ENCODE assay signal across 8 mouse cellular contexts in the genomic region with DNA sequence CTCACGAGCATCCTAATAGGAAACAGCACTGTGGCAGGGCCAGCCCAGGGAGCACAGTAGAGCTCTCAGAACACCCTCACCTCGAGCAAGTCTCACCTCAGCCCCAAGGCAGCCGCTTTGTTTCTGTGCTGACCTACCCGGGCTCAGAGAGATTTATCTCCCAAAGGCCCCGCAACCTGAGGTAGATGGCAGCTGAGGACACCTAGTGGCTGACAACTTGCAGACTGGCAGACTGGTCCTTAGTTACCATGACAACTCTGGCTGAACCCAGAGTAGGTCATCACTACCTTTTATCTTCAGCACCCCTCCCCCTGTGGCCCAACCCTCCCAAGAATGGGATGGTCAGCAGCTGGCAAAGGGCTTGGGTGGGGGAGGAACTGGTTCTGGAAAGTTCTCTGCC. TPM values are rescaled to one million over a fixed set of nuclear protein-coding genes. Genes with fewer than 3 reads are reported as not detected.
DNase-seq lines count a peak whose midpoint lies in the region; ATAC-seq and TF ChIP-seq lines count a peak whose summit lies in the region.

No protein-coding gene starts in this region.

- H3K4me1 ChIP-seq in midbrain, embryonic 10.5 days = peaks cover 19% of the 10 kb centered on the region; the same call in 1 of the 2 replicates
- H3K4me1 ChIP-seq in midbrain, embryonic 15.5 days = no peaks in the 10 kb centered on the region
- no peaks in the 10 kb centered on the region for H3K4me1 ChIP-seq in bone marrow, adult 2 months (ENCODE audit: control insufficient read depth, insufficient read depth, low read length)
- no peaks in the 10 kb centered on the region for H3K4me1 ChIP-seq in midbrain, postnatal 0 days (ENCODE audit: insufficient read depth, low read length)

- no peak overlapping the region for H3K4me2 ChIP-seq in midbrain, embryonic 15.5 days
- H3K4me2 ChIP-seq in midbrain, postnatal 0 days (ENCODE audit: low read depth, low read length, poor library complexity, severe bottlenecking) = no peak overlapping the region

- peak; percentile 55 for TF ChIP-seq CTCF in gastrocnemius, adult 2 months (IDR thresholded peaks at IDR 0.05)
- TF ChIP-seq CTCF in bone marrow, adult 2 months (IDR thresholded peaks at IDR 0.05; ENCODE audit: control insufficient read depth, insufficient read depth, low read length) = peak; percentile 17; the same call in 1 of the 2 replicates
- TF ChIP-seq CTCF in midbrain, postnatal 0 days (IDR thresholded peaks at IDR 0.05) = peak; percentile 68

- TF ChIP-seq POLR2A in bone marrow, adult 2 months (IDR thresholded peaks at IDR 0.05; ENCODE audit: borderline replicate concordance, control insufficient read depth, low read depth, low read length) = no peak

- no peaks in the 10 kb centered on the region for H3K27me3 ChIP-seq in midbrain, embryonic 10.5 days (ENCODE audit: low read depth, poor library complexity, severe bottlenecking)
- H3K27me3 ChIP-seq in midbrain, embryonic 15.5 days (replicated peaks) = no peaks in the 10 kb centered on the region
- no peaks in the 10 kb centered on the region for H3K27me3 ChIP-seq in midbrain, postnatal 0 days (ENCODE audit: insufficient read depth, low read length)

- H3K9ac ChIP-seq in midbrain, embryonic 15.5 days = no peak overlapping the region
- no peak overlapping the region for H3K9ac ChIP-seq in midbrain, postnatal 0 days (replicated peaks; ENCODE audit: low read length, poor library complexity, severe bottlenecking)

- H3K9me3 ChIP-seq in midbrain, embryonic 10.5 days (replicated peaks) = no peaks in the 10 kb centered on the region
- H3K9me3 ChIP-seq in midbrain, embryonic 15.5 days = no peaks in the 10 kb centered on the region
- no peaks in the 10 kb centered on the region for H3K9me3 ChIP-seq in midbrain, postnatal 0 days (ENCODE audit: low read length)

- H3K4me3 ChIP-seq in gastrocnemius, adult 2 months = no peak overlapping the region
- no peak overlapping the region for H3K4me3 ChIP-seq in midbrain, embryonic 10.5 days
- H3K4me3 ChIP-seq in midbrain, embryonic 15.5 days = no peak overlapping the region
- H3K4me3 ChIP-seq in bone marrow, adult 2 months (replicated peaks; ENCODE audit: control insufficient read depth, low read depth, low read length) = no peak overlapping the region
- H3K4me3 ChIP-seq in midbrain, postnatal 0 days (ENCODE audit: low read depth, low read length) = no peak overlapping the region

- 31% methylated on average over 5 of the region's 5 CpGs for WGBS in midbrain, embryonic 10.5 days
- WGBS in midbrain, embryonic 15.5 days = 27% methylated on average over 5 of the region's 5 CpGs
- 49% methylated on average over 5 of the region's 5 CpGs for WGBS in bone marrow, adult 2 months
- WGBS in midbrain, postnatal 0 days = 33% methylated on average over 5 of the region's 5 CpGs

- H3K36me3 ChIP-seq in midbrain, embryonic 10.5 days = no peaks in the 10 kb centered on the region
- H3K36me3 ChIP-seq in midbrain, embryonic 15.5 days (replicated peaks) = no peaks in the 10 kb centered on the region
- no peaks in the 10 kb centered on the region for H3K36me3 ChIP-seq in midbrain, postnatal 0 days (ENCODE audit: insufficient read depth, low read length)

- intact Hi-C loops in gastrocnemius, adult 2 months (cut with DNase I) = no loop called here

- ATAC-seq in midbrain, embryonic 15.5 days (replicated peaks) = no peak; the same call in 1 of the 2 replicates
- ATAC-seq in midbrain, postnatal 0 days (ENCODE audit: low FRiP score) = peak; percentile 35; the same call in 1 of the 2 replicates
- ATAC-seq in monocyte, adult 5-6 weeks (replicated peaks; ENCODE audit: insufficient number of reproducible peaks, low FRiP score, low TSS enrichment, poor library complexity, severe bottlenecking) = no peak

- DNase-seq in gastrocnemius, adult 2 months = no peak
- no peak for DNase-seq in gastrocnemius, postnatal 10 days
- DNase-seq in midbrain, embryonic 10.5 days (ENCODE audit: low spot score) = peak; percentile 36
- DNase-seq in midbrain, postnatal 0 days (ENCODE audit: low spot score) = peak; percentile 48
- no peak for DNase-seq in natural killer cell, adult 2 months (ENCODE audit: low spot score in 2 of 2)

- H3K27ac ChIP-seq in gastrocnemius, adult 2 months = no peak overlapping the region
- H3K27ac ChIP-seq in midbrain, embryonic 10.5 days (replicated peaks) = no peak overlapping the region
- H3K27ac ChIP-seq in midbrain, embryonic 15.5 days = no peak overlapping the region
- no peak overlapping the region for H3K27ac ChIP-seq in bone marrow, adult 2 months (ENCODE audit: control insufficient read depth, insufficient read depth, low read depth, low read length, poor library complexity)
- H3K27ac ChIP-seq in midbrain, postnatal 0 days (ENCODE audit: low read depth, low read length) = no peak overlapping the region

RNA-seq across cellular contexts. Expression of gene Htra3, which starts 16.2 kb away (rescaled TPM):
- total RNA-seq in gastrocnemius, adult 2 months (2021) = 10 to 100 TPM; 40.1 to 52.2 TPM
- total RNA-seq in gastrocnemius, postnatal 10 days (2021) = 10 to 100 TPM; 48.0 to 61.7 TPM
- 5.2 and 7.6 TPM in 2 replicates for polyA plus RNA-seq in midbrain, embryonic 10.5 days (2016; fragmentation: Nextera tagmentation; extraction: Ambion mirVana)
- 14.9 and 15.2 TPM in 2 replicates for polyA plus RNA-seq in midbrain, embryonic 15.5 days (2015; fragmentation: Nextera tagmentation; extraction: Ambion mirVana)
- 1.8 TPM in 1 of 2 replicates, not detected in the other for polyA plus RNA-seq in bone marrow, adult 2 months (2011; ENCODE audit: insufficient read depth, insufficient read length, low replicate concordance, missing spikeins)
- total RNA-seq in midbrain, postnatal 0 days (2014; rRNA removed) = 19.9 and 26.3 TPM in 2 replicates
- polyA plus RNA-seq in midbrain, postnatal 0 days (2015; fragmentation: Nextera tagmentation; extraction: Ambion mirVana) = 20.9 and 22.0 TPM in 2 replicates
- not detected in 3 replicates for total RNA-seq in monocyte, adult 5-6 weeks (2017)

RNA-seq across cellular contexts. Expression of gene Sh3tc1, which starts 44.0 kb away (rescaled TPM):
- 1 to 10 TPM; 2.2 to 2.4 TPM for total RNA-seq in gastrocnemius, adult 2 months (2021)
- 1 to 10 TPM; 3.7 to 5.2 TPM for total RNA-seq in gastrocnemius, postnatal 10 days (2021)
- 3.6 and 3.8 TPM in 2 replicates for polyA plus RNA-seq in midbrain, embryonic 10.5 days (2016; fragmentation: Nextera tagmentation; extraction: Ambion mirVana)
- polyA plus RNA-seq in midbrain, embryonic 15.5 days (2015; fragmentation: Nextera tagmentation; extraction: Ambion mirVana) = 2.5 and 3.5 TPM in 2 replicates
- polyA plus RNA-seq in bone marrow, adult 2 months (2011; ENCODE audit: insufficient read depth, insufficient read length, low replicate concordance, missing spikeins) = 7.9 and 18.9 TPM in 2 replicates
- total RNA-seq in midbrain, postnatal 0 days (2014; rRNA removed) = 1.9 and 3.6 TPM in 2 replicates
- 1.8 TPM in 2 replicates for polyA plus RNA-seq in midbrain, postnatal 0 days (2015; fragmentation: Nextera tagmentation; extraction: Ambion mirVana)
- total RNA-seq in monocyte, adult 5-6 weeks (2017) = 8.3 to 17.8 TPM (median 12.1 TPM) in 3 replicates

Comparison
In these comparisons a context has a peak if more than half of its experiments do, and no peak if none do; other contexts are left out.
1. DNase-seq: peak in midbrain, embryonic 10.5 days (single experiment) and midbrain, postnatal 0 days (single experiment); none in gastrocnemius, adult 2 months (single experiment), gastrocnemius, postnatal 10 days (single experiment) and natural killer cell, adult 2 months (0 of 2).
2. CTCF ChIP-seq: peak in every context shown above with its lines; median percentile 68 in midbrain, postnatal 0 days; 55 in gastrocnemius, adult 2 months; 17 in bone marrow, adult 2 months.
3. RNA of gene Htra3, which starts 16.2 kb away (total RNA-seq): 48.0 to 61.7 TPM in gastrocnemius, postnatal 10 days, 40.1 to 52.2 TPM in gastrocnemius, adult 2 months and 19.9 to 26.3 TPM in midbrain, postnatal 0 days; not detected in monocyte, adult 5-6 weeks; every median in the first group is over 10 times any median in the second.